Mouse (Mus musculus) kidney, postnatal 0 days (tissue): ENCODE results near the gene Inhbe. TPM values are rescaled to one million over a fixed set of nuclear protein-coding genes. Genes with fewer than 3 reads are reported as not detected.

Experiments
- ATAC-seq: fragments of 200-750 bp; cut with Nextera tagmentation; replicated peaks from 2 replicates; pipeline ENCODE4 v1.8.0; 2017; ENCODE audit warnings: low read depth, moderate number of reproducible peaks, moderate TSS enrichment, moderate library complexity; ENCODE audit not compliant: low FRiP score
- DNase-seq: peaks from one replicate; pipeline ENCODE4 v3.0.0-alpha.2; 2016; ENCODE audit warnings: low spot score
- H3K27ac ChIP-seq: fragments of 300-500 bp; sonication (generic); 2 replicates; pipeline ENCODE4 v1.5.1; 2014; ENCODE audit warnings: mild to moderate bottlenecking
- H3K27me3 ChIP-seq: fragments of 300-500 bp; sonication (generic); 2 replicates; pipeline ENCODE4 v1.6.1; 2014; ENCODE audit warnings: low read length, mixed read lengths; ENCODE audit not compliant: insufficient read depth
- H3K36me3 ChIP-seq: fragments of 300-500 bp; sonication (generic); 2 replicates; pipeline ENCODE4 v1.6.1; 2014; ENCODE audit warnings: low read length, mixed read lengths; ENCODE audit not compliant: insufficient read depth
- H3K4me1 ChIP-seq: fragments of 300-500 bp; sonication (generic); replicated peaks from 2 replicates; pipeline ENCODE4 v1.6.1; 2014; ENCODE audit warnings: antibody characterized with exemption, low read length, mixed read lengths; ENCODE audit not compliant: insufficient read depth
- H3K4me2 ChIP-seq: fragments of 300-500 bp; sonication (generic); 2 replicates; pipeline ENCODE4 v1.6.1; 2014; ENCODE audit warnings: mild to moderate bottlenecking, low read length, moderate library complexity, mixed read lengths
- H3K4me3 ChIP-seq: fragments of 300-500 bp; sonication (generic); replicated peaks from 2 replicates; pipeline ENCODE4 v1.5.1; 2014; ENCODE audit warnings: low read depth, low read length
- H3K9ac ChIP-seq: fragments of 300-500 bp; sonication (generic); 2 replicates; pipeline ENCODE4 v1.6.1; 2014; ENCODE audit warnings: low read depth, low read length
- H3K9me3 ChIP-seq: fragments of 300-500 bp; sonication (generic); replicated peaks from 2 replicates; pipeline ENCODE4 v1.6.1; 2016; ENCODE audit warnings: low read length, inconsistent platforms, mixed read lengths
- CTCF ChIP-seq: IDR thresholded peaks from 2 replicates; pipeline ENCODE4 v1.5.1; 2016; ENCODE audit warnings: antibody characterized with exemption, low read depth, mild to moderate bottlenecking, moderate library complexity
- WGBS: fragments of 180-500 bp; shearing (Covaris S2); extraction: QIAGEN DNeasy Blood & Tissue Kit; methylation state at CpG from one replicate; pipeline ENCODE4 v1.1.7; 2014; 5-methylcytosine and 5-hydroxymethylcytosine counted together
- polyA plus RNA-seq: library from polyadenylated mRNA; unstranded; fragments of >200 nt; fragmentation: Nextera tagmentation; extraction: Ambion mirVana; gene quantifications from 2 replicates; pipeline ENCODE4 v1.2.1, GENCODE M21; 2015

Gene Inhbe
- polyA plus RNA-seq, 1 experiment from 2014 or later, result not detected

- H3K36me3 ChIP-seq, result no peaks in the 10 kb centered on the region
- H3K27me3 ChIP-seq, result 0 out of 2 replicates have a peak, but pooled peaks cover 7% of the 10 kb centered on the region
- no peak for TF ChIP-seq CTCF
- H3K9me3 ChIP-seq, result no peaks in the 10 kb centered on the region
- ATAC-seq (no peak), DNase-seq (peak; percentile 63)
- peak overlapping the region; percentile 47 for H3K4me3 ChIP-seq
- H3K27ac ChIP-seq, result peak overlapping the region; percentile 89
- H3K9ac ChIP-seq, result peak overlapping the region; percentile 50
- H3K4me1 ChIP-seq, result peaks cover 7% of the 10 kb centered on the region; the same call in 1 of the 2 replicates
- H3K4me2 ChIP-seq, result peak overlapping the region; percentile 86
- 1% methylated on average over 27 of the region's 27 CpGs for WGBS
Measured at GRCm38 (mm10) chr10:127340577-127341359, 13.4 kb downstream of the Inhbe start.

GRCm38 (mm10) chr10:127339683-127340576, 14.3 kb downstream of the Inhbe start:
- TF ChIP-seq CTCF, result no peak
- Histone ChIP-seq H3K27ac (peak overlapping the region; percentile 89), H3K9me3 (no peaks in the 10 kb centered on the region), H3K4me3 (peak overlapping the region; percentile 47), H3K9ac (peak overlapping the region; percentile 50), H3K4me2 (peak overlapping the region; percentile 86), H3K4me1 (peaks cover 7% of the 10 kb centered on the region; the same call in 1 of the 2 replicates), H3K27me3 (0 out of 2 replicates have a peak, but pooled peaks cover 7% of the 10 kb centered on the region), H3K36me3 (no peaks in the 10 kb centered on the region)
- ATAC-seq (peak; percentile 57), DNase-seq (peak; percentile 90)
- WGBS, result under 1% methylated on average over 42 of the region's 42 CpGs

GRCm38 (mm10) chr10:127338930-127339682, 15.1 kb downstream of the Inhbe start:
- peak overlapping the region; percentile 89 for H3K27ac ChIP-seq
- H3K4me1 ChIP-seq, result peaks cover 7% of the 10 kb centered on the region; the same call in 1 of the 2 replicates
- H3K36me3 ChIP-seq, result no peaks in the 10 kb centered on the region
- peak overlapping the region; percentile 86 for H3K4me2 ChIP-seq
- peak overlapping the region; percentile 47 for H3K4me3 ChIP-seq
- DNase-seq (peak; percentile 97), ATAC-seq (peak; percentile 66)
- H3K27me3 ChIP-seq, result 0 out of 2 replicates have a peak, but pooled peaks cover 7% of the 10 kb centered on the region
- H3K9me3 ChIP-seq, result no peaks in the 10 kb centered on the region
- peak; percentile 96 for TF ChIP-seq CTCF
- under 1% methylated on average over 31 of the region's 31 CpGs for WGBS
- H3K9ac ChIP-seq, result peak overlapping the region; percentile 50

- H3K9ac ChIP-seq, result no peak overlapping the region
- no peak for DNase-seq
- 0 out of 2 replicates have a peak, but pooled peaks cover 7% of the 10 kb centered on the region for H3K27me3 ChIP-seq
- no peaks in the 10 kb centered on the region for H3K36me3 ChIP-seq
- no peak for TF ChIP-seq CTCF
- H3K4me3 ChIP-seq, result no peak overlapping the region
- WGBS, result 84% methylated on average over 6 of the region's 6 CpGs
- no peak for ATAC-seq
- H3K27ac ChIP-seq, result no peak overlapping the region
- H3K4me2 ChIP-seq, result no peak overlapping the region
- H3K4me1 ChIP-seq, result peaks cover 7% of the 10 kb centered on the region; the same call in 1 of the 2 replicates
- H3K9me3 ChIP-seq, result no peaks in the 10 kb centered on the region
Measured at GRCm38 (mm10) chr10:127337536-127338099, 16.6 kb downstream of the Inhbe start.

- 73% methylated on average over 5 of the region's 5 CpGs for WGBS
- Histone ChIP-seq H3K27me3 (0 out of 2 replicates have a peak, but pooled peaks cover 7% of the 10 kb centered on the region), H3K9ac (no peak overlapping the region), H3K4me3 (no peak overlapping the region), H3K4me1 (peaks cover 7% of the 10 kb centered on the region; the same call in 1 of the 2 replicates), H3K36me3 (no peaks in the 10 kb centered on the region), H3K27ac (no peak overlapping the region), H3K9me3 (no peaks in the 10 kb centered on the region), H3K4me2 (no peak overlapping the region)
- DNase-seq, result no peak
- TF ChIP-seq CTCF, result no peak
- ATAC-seq, result no peak
Measured at GRCm38 (mm10) chr10:127336952-127337351, 17.3 kb downstream of the Inhbe start.
